Mouse (Mus musculus): ENCODE data around the gene Galnt2.

The Galnt2 gene

DNA sequence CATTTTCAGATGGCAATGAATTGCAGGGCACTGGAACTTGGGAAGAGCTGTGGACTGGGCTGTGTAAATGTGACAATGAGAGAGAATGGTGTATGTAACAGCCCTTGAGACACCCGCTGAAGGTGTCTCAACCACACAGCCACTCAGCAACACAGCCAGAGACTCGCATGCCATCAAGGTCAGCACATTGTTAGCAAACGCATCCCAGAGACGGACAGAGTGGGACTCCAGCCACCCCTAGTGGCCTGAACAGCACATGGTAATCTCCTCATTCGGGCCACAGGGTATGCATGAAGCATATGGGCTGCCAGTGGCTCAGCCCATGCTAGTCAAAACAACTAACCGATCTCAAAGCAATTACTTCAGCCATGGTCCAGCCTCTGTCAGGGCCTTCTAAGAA, 148.1 kb downstream of the Galnt2 start:
- no peak for DNase-seq

DNA sequence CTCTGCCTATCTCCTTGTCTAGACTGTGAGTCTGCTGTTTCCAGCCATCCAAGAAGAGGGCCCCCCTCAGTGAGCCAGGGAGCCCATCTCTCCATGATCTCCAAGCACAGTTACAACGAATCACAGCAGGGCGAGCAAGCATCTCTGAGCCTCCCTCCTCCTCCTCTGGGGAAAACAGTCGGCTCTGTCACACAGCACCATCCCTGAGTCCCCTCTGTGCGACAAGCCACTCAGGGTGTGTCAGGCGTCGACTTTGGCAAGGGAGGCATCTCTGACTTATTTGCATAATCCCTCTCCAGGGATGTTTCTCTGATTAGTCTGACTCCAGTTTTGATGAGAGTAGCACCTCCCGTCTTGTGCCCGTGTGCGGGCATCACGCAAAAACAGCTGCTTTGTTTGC, 151.0 kb downstream of the Galnt2 start:
- no peak for DNase-seq

DNA sequence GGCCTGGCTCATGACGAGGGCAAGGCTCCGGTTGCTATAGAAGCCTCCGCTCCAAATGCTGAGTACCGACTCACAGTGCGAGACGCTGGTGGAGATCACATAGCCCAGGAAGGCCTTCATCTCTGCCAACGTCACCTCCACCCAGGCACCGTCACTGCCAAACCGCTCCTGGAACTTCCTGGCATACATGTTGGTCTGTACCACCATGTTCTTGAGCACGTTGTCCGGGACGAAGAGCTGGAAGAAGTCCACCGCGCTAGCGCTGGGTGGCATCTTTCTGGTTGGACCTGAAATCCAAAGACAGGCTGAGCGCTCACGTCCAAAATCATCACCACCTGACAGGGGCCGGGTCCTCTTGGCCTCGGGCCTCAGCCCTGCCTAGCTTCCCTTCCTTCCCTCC, 153.1 kb downstream of the Galnt2 start:
- no peak for DNase-seq

DNA sequence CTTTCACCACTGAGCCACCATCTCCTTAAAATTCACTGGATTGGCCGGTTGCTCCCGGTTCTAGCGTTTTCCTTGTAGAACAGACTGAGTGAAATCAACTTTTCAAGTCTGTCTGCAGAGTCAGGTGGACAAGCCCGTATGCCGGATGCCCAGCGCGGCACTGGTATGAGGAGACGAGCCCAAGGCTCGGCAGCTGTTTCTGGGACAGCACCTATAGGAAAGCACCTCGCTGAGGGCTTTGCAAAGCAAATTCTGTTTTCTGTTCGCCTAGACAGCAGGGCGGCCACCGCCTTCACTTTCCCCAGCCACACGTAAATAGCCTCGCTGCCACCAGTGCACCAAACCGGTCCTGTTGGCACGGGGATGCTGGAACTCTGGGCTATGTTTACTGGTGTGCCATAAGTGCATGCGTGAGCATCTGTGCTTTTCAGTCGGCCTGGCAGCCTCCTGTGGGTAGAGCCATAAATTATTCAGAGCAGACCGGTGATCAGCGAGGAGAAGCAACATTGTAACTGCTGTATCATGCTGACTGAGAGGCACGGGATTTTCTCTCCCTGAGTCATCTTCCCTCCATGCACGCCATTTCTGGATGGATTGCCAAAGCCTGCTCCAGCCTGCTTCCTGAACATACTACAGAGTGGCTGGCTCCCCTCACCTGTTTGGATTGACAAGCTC, 155.2 kb downstream of the Galnt2 start:
- peak; percentile 7 for DNase-seq

DNA sequence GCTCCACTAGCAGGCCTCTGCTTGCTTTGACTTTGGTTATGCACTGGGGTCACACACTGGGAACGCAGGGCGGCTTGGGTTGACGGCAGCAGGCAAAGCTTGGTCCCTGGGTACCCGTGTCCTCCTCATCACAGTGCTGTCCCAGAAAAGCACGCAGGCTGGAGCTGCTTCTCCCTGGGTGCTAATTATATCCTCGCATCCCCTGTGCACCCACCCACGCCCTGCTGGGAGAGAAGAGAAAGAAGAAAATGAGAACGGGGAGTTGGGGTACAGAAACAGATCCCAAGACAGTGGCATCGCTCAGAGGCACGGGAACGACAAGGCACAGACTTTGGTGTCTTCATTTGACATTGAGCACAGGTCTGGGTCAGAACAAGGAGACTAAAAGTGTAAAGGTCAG, 158.3 kb downstream of the Galnt2 start:
- DNase-seq: no peak

DNA sequence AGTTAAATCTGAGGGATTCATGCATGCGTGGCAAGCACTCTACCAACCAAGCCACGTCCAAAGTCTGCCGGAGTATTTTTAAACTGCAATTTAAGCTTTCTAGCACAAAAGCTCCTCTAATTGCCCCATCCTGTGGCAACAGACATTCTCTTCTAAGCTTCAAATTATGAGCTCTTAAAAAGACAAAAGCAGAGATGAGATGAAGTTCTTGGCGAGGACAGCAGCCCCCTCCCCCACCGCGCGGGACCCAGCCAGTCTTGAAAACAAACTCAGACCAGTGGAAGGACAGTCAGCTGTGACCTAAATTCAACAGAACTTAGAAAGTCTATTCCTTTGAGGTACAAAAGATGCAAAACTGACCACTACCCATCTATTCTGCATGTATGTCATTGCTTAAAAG, 160.0 kb downstream of the Galnt2 start:
- no peak for DNase-seq

DNA sequence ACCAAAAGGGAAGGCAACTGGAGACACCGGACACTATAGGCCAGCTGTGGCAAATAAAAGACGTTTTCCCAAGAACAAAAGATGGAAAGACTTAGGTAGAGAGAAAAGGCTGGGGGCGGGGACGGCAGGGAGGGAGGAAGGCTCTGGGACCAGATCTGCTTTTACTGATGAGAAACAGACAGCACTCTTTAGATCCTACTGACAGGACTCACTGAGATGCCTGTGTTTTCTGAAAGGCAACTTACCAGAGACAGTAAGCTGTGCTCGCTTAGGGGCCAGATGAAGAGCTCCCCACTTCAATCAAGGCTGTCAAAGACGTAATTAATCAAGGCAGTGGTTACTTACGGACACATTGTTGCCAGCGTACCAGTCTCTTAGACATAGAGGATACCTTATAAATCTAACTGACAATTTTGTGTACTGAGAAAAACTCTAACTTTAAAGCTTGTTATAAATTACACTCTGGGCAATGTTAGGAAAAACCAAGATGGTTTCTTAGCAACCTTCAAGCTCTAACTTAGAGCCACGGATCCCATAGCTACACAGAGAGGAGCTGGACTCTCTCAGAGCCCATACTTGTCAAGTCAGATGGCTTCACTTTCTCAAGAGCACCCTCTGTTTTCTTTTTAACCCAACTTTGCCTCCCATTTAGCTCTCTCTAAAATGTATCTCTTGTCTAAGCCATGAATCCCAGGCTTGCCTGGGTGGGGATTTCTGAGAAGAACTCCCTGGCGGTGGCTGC, 161.3 kb downstream of the Galnt2 start:
- no peak for DNase-seq

DNA sequence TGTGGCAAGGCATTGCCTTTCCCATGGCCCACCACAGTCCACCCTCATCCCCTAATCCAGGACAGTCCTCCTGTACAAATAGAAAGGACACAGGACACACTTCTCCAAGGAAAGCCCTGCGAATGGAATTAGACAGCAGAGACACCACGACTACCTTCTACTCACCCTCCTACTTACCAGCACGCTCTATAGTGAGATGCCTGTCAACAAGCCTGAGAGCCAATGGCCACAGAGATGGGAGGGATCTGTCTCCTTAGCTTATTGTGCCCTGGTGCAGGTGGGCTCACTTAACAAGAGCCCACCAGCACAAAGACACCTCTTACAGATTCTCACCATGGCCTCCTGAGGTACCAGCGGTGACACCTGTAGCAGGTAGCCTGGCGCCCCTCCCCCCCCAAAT, 161.8 kb downstream of the Galnt2 start:
- no peak for DNase-seq

DNA sequence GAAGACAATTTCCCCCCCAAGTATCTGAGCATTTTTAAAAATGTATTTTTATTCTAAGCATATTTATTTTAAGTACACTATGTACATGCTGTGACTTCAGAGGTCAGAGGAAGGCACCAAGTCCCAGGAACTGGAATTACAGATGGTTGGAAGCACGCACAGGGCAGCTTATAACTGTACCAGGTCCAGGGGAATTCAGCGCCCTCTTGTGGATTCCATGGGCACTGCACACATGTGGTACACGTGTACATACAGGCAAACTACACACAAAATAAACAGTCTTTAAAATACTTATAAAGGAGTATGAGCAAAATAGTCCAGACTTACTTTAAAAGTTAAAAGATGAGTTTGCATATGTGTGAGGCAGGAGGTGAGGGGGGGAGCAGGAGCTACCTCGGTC, 162.7 kb downstream of the Galnt2 start:
- no peak for DNase-seq

DNA sequence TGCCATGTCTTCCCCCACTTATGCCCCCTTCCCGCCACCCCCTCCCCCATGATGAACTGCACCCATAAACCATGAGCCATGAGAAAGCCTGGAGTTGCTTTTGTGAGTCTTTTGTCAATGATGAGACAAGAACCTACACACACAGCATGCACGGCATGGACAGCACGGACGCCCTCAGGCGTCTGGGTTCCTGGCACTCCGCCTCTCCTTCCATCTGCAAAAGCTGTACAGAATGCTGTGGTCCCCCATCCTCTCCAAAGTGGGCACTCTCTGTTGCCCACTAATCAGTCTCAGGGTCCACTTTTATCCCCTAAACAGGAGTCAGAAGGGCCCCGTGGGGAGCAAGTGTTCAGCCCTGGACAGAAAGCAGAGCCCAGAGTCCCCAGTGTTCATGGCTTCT, 163.8 kb downstream of the Galnt2 start:
- DNase-seq: no peak

All from embryo, embryonic 11 days (tissue).